Mouse (Mus musculus) cerebellum, adult 18-20 months (tissue): ENCODE measurements at regions not wholly inside any gene's neighbourhood (a gene's known extent, or its start where the extent isn't known, plus 50 kb on each side); places are given as distances from the start of the nearest gene placed in this dataset.

Experiments
- DNase-seq, 2 experiments: peaks; one replicate each; pipeline ENCODE4 v3.0.0; 2021

DNA sequence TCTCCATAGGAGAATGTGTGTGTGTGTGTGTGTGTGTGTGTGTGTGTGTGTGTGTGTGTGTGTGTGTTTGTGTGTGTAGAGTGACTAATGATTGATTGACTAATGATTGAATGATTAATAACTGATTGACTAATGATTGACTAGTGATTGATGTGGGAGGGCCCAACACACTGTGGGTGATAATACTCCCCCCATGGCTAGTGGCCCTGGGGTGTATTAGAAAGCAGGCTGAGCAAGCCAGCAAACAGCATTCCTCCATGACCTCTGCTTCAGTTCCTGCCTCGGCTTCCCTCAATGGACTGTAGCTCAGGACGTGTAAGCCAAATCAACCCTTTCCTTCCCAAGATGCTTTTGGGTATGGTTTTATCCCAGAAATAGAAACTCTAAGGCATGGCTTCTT lies 114.1 kb upstream of the Rreb1 start:
- no peak for DNase-seq

- DNase-seq, result no peak
Measured at GRCm38 (mm10) chr13:37666207-37667003, 111.8 kb upstream of the Rreb1 start.

DNA sequence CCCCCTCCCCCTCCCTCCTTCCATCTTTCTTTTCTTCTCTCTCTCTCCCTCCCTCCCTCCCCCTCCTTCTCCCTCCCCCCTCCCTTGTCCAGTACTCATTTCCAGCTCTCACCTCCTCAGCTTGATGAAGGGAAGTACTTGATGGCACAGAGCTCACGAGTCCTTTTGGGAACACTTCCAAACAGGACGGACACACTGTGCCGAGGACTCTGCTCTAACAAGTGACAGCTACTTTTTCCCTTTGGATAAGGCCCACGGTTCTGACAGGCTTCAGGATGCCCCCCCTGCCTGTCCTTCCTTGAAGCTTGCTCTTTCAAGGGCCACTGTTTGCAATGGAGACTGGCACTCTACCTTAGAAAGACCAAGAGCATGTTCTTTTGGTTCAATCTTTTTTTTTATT lies 110.8 kb upstream of the Rreb1 start:
- DNase-seq, result no peak

- DNase-seq, result no peak
Measured at GRCm38 (mm10) chr13:37667871-37668270, 110.3 kb upstream of the Rreb1 start.

- DNase-seq, result no peak
Measured at GRCm38 (mm10) chr13:37671109-37671508, 107.1 kb upstream of the Rreb1 start.

DNA sequence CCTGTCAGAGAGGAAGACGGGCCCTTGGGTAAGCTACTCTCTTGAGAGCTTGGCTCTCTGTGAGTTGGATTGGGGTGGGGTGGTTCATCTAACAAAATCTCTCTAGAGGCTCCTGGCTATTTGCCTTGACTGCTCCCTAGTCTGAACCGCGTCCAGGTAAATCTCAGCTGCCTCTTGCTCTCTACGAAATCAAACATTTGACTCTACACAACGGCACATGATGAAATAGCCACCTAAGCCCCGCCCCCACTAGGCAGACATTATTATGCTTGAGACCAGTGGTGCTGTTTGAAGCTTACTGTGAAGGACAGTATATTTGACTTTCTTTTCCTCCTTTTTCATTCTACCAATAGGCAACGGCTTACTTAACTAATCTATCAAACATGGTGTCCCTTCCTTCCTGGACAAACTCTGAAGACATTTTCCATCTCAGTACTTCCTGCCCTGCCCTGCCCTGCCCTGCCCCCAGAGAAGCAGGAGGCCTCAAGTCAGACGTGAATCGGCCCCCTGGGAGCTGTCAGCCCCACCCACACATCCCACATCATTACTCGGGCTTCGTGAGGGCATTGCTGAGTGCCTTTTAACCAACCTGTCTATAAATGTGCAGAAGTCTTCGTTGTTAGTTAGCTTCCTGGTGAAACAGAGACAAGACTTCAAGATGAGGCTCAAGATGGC lies 103.4 kb upstream of the Rreb1 start:
- no peak for DNase-seq

- no peak for DNase-seq
Measured at GRCm38 (mm10) chr13:37675718-37676117, 102.5 kb upstream of the Rreb1 start.

DNA sequence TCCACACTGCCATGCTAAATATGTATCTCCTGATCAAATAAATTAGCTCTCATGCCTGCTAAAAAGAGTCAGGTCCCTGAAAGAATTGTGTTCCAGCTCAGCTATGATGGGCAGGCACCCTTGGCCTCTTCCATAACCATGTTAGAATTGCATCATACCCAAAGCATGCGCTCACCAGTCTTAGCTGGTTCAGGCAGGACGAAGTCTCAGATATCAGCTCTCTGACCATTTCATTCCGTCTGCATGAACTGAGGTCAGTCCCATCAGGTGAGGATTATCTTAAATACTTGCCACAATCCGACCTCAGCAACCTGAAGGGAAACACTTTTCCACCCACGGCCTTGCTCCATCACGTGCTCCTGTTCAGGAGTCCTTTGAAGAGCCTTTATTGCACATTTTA lies 101.3 kb upstream of the Rreb1 start:
- no peak for DNase-seq

- DNase-seq, result no peak
Measured at GRCm38 (mm10) chr13:37678251-37678650, 99.9 kb upstream of the Rreb1 start.

GRCm38 (mm10) chr13:37678772-37679171 lies 99.4 kb upstream of the Rreb1 start:
- DNase-seq, result no peak

DNA sequence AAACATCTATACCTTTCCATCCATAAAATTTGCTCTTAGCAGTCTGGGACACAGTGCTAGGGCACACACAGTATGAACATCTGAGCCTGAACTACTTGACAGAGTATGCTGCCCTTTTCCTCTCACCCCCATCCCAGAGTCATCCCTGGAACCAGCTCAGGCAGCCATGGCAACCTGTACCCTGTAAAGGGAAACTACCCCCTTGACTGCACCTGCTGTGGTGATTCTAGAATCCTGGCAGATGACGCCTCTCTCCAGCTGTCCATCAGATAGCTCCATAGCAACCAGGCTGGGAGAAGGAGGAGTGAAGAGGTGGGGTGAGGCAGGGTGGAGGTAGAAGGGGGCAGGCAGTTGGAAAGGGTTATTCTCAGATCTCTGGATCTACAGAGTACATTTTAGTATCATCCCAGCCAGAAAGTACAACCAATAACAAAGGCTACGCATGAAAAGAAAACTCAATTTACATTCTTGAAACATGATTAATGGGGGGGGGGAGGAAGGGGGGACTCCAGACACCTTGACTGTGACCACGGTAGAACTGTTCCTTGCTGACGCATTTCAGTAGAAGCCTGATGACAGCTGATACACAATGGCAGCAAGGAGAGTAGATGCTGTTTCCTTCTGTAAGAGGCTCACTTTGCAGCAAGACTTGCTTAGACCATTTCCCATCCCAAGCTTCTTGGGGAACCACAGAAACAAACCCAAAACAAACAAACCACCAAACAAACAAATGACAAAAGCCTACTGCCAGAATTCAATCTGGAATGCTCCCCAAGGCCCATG lies 97.2 kb upstream of the Rreb1 start:
- DNase-seq, result no peak

- DNase-seq, result no peak
Measured at GRCm38 (mm10) chr13:37683045-37683679, 95.0 kb upstream of the Rreb1 start.

- DNase-seq, result no peak
Measured at GRCm38 (mm10) chr13:37685617-37686016, 92.6 kb upstream of the Rreb1 start.

DNA sequence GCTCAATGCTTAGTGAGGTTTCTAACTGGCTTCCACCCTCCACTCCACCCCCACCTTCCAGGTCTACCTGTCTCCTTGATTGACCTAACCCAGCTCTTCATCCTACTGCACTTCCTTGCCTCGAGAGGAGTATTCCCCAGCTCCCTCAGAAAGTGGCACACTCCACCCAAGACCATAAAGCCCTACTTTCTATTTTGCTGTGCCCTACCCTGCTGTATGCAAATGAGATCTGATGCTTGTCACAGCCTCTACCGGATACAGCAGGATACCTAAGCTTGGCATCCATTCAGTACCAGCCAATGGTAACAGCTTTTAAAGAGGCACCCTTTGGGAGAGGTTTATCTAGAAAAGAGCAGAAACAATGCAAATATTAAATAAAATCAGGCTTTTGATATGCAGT lies 92.1 kb upstream of the Rreb1 start:
- DNase-seq, result no peak

GRCm38 (mm10) chr13:37689127-37689777 lies 88.9 kb upstream of the Rreb1 start:
- DNase-seq, result no peak

DNA sequence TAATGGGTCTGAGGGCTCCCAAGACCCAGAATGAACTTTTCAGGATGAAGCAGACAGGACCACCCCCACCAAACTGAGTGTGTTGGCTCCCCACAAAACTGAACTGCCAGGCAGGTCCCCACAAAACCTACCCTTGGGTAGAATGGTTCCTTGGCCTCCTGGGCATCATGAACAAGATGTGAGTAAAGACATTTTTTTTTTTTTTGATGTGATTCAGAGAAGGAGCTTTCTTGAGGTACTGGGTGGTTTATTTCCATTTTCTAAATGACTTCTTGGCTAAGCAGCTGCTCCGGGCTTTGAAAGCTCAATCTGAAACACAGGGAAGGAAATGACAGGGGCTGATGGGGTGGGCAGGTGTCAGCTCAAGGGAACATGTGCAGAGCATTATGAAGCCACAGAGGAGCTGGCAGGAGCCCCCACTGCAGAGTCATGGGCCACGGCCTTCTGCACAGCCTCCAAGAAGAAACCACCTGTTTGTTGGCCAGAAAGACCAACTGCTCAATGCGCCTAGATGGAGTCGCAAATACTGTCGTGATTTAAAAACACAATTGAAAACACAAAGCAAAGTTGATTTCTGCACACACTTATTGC lies 86.2 kb upstream of the Rreb1 start:
- DNase-seq, result no peak

DNA sequence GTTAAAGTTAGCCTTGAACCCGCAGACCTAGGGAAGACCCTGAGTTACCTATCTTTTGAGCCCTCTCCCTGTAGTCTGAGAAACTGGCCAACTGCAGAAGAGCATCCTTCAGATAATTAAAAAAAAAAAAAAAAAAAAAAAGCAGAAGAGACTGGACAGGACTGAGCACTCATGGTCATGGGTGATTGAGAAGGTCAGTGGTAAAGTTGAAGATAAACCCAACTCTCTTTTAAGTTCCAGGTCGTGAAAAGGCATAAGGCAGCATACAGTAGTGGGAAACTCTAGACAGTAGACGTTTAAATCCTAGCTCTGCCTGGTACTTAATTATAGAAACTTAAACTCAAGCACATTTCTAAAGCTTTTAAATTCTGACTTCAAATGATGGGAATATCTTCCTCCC lies 84.6 kb upstream of the Rreb1 start:
- DNase-seq, result no peak

DNA sequence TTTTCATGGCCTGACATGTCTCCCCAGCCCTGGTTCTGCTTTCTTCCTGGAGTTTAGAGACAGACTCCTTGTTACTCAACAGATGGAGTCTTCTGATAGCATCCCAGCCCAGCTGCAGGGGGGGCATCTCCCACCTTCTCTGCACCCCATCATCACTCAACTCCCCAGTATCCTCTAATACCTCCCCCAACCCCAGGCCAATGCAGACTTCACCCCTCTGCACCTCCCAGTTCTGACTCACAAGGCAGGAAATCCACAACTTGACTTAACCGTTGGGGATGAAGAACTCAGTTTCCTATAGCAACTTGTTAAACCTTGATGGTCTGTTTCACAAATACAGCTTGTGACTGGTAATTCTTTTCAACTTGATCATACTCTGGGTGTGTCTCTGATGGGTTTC lies 73.7 kb upstream of the Rreb1 start:
- no peak for DNase-seq

DNA sequence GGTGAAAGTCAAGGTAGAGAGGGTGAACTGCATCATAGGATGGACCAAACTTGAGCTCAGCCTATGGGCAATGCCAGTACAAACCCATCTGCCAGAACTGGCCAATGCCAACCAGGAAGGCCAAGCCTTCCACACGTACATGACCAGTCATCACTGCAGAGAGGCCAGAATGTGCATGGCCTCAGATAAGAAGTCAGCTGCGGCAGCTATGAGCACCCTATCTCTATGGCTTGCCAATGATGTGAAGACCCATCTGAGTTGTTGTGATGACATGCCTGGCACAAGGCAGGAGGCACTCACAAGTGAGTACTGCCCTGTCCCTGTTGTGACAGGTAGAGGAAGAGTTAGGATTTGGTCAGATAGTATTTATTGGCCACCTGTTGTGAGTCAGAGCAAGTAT lies 72.7 kb upstream of the Rreb1 start:
- no peak for DNase-seq

- no peak for DNase-seq
Measured at GRCm38 (mm10) chr13:37710913-37711312, 67.3 kb upstream of the Rreb1 start.

GRCm38 (mm10) chr13:37712908-37713496 lies 65.2 kb upstream of the Rreb1 start:
- DNase-seq, result no peak
